Mouse (Mus musculus): Measurements from ENCODE around the gene Gm28308.

Gm28308 gene

GRCm38 (mm10) chr6:52155471-52155870 is 57.7 kb downstream of the Gm28308 start:
- no peak for DNase-seq (ENCODE audit: low spot score)

- DNase-seq (ENCODE audit: low spot score): no peak
Measured at GRCm38 (mm10) chr6:52154044-52154443, 59.1 kb downstream of the Gm28308 start.

DNA sequence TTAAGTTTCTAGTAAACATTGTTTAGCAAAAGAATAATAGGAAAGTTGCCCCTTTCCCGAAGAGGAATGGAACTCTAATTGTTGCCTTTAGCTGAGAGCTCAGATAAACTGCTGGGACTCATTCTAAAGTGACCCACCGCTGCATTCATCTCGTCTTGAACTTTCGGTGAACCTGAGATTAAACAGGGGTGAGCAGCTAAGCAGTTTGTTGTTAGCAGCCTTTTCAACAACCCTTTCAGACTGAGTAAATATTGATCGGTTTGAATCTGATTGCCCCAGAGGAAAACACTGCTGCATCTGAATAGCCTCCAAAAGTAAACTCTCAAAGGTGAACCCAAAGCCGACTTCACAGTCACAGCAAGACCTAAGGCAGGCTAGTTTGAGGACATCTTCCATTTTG is 59.9 kb downstream of the Gm28308 start:
- no peak for DNase-seq (ENCODE audit: low spot score)

DNA sequence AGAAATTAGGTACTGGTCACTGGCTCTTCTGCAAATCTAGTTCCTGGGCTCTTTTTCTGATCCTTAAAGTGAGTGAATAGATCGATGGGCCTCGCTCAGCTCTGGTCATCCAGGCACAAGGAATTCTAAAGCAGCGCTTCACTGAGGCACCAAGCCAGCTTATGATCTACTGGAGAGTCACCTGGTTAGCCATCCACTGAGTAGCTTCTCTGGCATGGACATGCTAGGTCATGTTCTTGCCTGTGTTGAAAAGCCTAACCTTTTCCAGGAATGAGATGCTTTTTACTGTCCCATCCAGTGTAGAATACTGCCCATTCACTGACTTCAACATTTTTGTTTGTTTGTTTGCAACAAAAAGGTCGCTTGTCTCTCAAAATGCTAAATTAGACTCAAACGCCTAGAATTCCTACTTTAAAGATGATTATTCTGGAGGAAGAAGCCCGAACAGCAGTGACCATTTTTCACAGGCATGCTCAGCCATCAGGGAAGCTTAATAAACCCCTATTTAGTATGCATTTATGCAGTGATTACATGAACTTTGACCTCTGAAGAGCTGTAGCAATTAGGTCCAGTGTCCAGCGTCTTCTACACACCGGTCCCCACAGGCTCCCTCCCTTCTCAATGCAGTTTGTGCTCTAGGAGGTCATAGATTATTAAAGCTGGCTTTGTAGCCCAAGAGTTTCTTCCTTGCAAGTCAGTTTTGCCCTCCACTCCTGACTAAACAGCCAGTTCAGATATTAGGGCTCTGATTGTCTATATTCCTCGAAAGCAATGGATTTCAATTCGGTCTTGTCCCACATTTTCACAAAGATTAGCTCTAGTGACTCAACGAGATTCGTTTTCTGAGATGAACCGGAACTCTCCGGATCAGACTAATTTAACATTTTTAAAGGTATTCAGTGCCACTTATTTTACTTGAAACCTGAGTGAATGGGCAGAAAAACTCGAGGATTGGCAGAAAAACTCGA is 60.6 kb downstream of the Gm28308 start:
- no peak for DNase-seq (ENCODE audit: low spot score)

- no peak for DNase-seq (ENCODE audit: low spot score)
Measured at GRCm38 (mm10) chr6:52151571-52151970, 61.6 kb downstream of the Gm28308 start.

DNA sequence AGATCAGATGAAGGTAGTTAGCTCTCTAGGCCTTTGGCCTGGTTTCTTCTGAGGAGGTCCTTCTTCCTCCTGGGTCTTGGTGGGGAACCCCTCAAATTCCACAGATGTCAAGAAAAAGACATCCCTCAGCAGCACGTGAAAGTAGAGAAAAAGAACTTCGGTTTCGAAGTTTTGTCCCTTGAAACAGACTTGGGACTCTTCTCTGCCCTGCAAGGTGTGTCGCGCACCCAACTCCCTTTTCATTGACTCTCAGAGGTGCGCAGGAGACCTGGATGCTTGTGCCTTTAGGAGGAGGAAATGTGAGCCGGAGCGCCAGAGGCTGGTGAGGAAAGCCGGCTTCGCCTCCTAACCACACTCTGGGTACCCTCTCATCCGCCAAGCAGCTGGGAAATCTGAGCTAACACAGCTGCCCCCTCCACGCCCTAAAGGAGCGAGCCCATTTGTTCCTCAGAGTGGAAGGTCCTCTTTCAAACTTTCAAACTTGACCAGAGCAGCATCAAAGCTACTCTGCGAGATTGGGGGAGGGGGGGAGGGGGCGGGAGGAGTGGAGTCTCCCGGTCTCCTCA is 62.7 kb downstream of the Gm28308 start:
- DNase-seq (ENCODE audit: low spot score): no peak

- no peak for DNase-seq (ENCODE audit: low spot score)
Measured at GRCm38 (mm10) chr6:52139115-52139514, 74.0 kb downstream of the Gm28308 start.

DNA sequence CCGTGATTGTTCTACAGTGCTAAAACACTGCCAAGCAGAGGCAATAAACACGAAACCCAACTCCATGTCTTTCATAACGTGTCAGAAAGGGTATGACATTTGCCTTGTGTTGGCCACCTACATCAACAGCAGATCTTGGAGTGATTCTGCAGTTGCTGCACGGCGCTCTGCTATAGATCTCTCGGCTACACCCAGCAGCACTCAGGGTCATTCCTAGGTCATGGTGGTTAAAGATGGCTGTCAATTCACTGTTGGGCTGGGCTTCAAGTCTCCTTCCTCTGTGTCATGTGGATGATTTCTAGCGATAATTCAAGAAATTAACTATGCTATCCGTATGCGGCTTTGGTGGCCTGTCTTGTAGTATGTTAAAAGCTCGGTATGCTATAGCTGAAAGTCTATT is 74.6 kb downstream of the Gm28308 start:
- DNase-seq (ENCODE audit: low spot score): no peak

GRCm38 (mm10) chr6:52137841-52138535 is 75.2 kb downstream of the Gm28308 start:
- no peak for DNase-seq (ENCODE audit: low spot score)

GRCm38 (mm10) chr6:52123673-52124072 is 89.5 kb downstream of the Gm28308 start:
- no peak for DNase-seq (ENCODE audit: low spot score)

GRCm38 (mm10) chr6:52121173-52121572 is 92.0 kb downstream of the Gm28308 start:
- DNase-seq (ENCODE audit: low spot score): no peak

GRCm38 (mm10) chr6:52118903-52119635 is 94.1 kb downstream of the Gm28308 start:
- no peak for DNase-seq (ENCODE audit: low spot score)

GRCm38 (mm10) chr6:52115899-52116298 is 97.2 kb downstream of the Gm28308 start:
- no peak for DNase-seq (ENCODE audit: low spot score)

Measured in lung, postnatal 25 days (tissue).